Mouse (Mus musculus) liver, embryonic 15.5 days (tissue): ENCODE data around the gene Relb. TPM values are rescaled to one million over a fixed set of nuclear protein-coding genes. Genes with fewer than 3 reads are reported as not detected.

Source experiments
- ATAC-seq: fragments of 200-750 bp; cut with Nextera tagmentation; 2 replicates; pipeline ENCODE4 v1.8.0; 2017; ENCODE audit warnings: moderate number of reproducible peaks, mild to moderate bottlenecking, moderate library complexity; ENCODE audit not compliant: insufficient read depth
- H3K27ac ChIP-seq: fragments of 300-500 bp; sonication (generic); replicated peaks from 2 replicates; pipeline ENCODE4 v1.5.1; 2015; ENCODE audit warnings: mild to moderate bottlenecking, inconsistent platforms
- H3K27me3 ChIP-seq: fragments of 300-500 bp; sonication (generic); 2 replicates; pipeline ENCODE4 v1.6.1; 2015; ENCODE audit warnings: mild to moderate bottlenecking, inconsistent platforms
- H3K36me3 ChIP-seq: fragments of 300-500 bp; sonication (generic); replicated peaks from 2 replicates; pipeline ENCODE4 v1.6.1; 2015; ENCODE audit warnings: moderate library complexity, mild to moderate bottlenecking, inconsistent platforms
- H3K4me1 ChIP-seq: fragments of 300-500 bp; sonication (generic); replicated peaks from 2 replicates; pipeline ENCODE4 v1.6.1; 2015; ENCODE audit warnings: inconsistent platforms
- H3K4me2 ChIP-seq: fragments of 300-500 bp; sonication (generic); 2 replicates; pipeline ENCODE4 v1.6.1; 2015; ENCODE audit warnings: moderate library complexity, mild to moderate bottlenecking, inconsistent platforms
- H3K4me3 ChIP-seq: fragments of 300-500 bp; sonication (generic); replicated peaks from 2 replicates; pipeline ENCODE4 v1.5.1; 2015; ENCODE audit warnings: mild to moderate bottlenecking, inconsistent platforms
- H3K9ac ChIP-seq: fragments of 300-500 bp; sonication (generic); 2 replicates; pipeline ENCODE4 v1.6.1; 2015; ENCODE audit warnings: moderate library complexity, mild to moderate bottlenecking, inconsistent platforms
- H3K9me3 ChIP-seq: fragments of 300-500 bp; sonication (generic); replicated peaks from 2 replicates; pipeline ENCODE4 v1.6.1; 2016; ENCODE audit warnings: inconsistent platforms
- WGBS: fragments of 180-500 bp; shearing (Covaris S2); methylation state at CpG from one replicate; pipeline ENCODE4 v1.1.7; 2015; ENCODE audit warnings: mixed read lengths; ENCODE audit not compliant: insufficient replicate concordance; 5-methylcytosine and 5-hydroxymethylcytosine counted together
- polyA plus RNA-seq: library from polyadenylated mRNA; unstranded; fragments of >200 nt; fragmentation: Nextera tagmentation; extraction: Ambion mirVana; gene quantifications from 2 replicates; pipeline ENCODE4 v1.2.1, GENCODE M21; 2015

The Relb gene
- polyA plus RNA-seq, 1 experiment from 2014 or later: 1.7 TPM

- Histone ChIP-seq H3K9ac (peak within 1 kb of the TSS; percentile 89), H3K4me1 (peaks cover 47% of the 10 kb centered on the region), H3K9me3 (no peaks in the 10 kb centered on the region), H3K4me3 (peak within 1 kb of the TSS; percentile 83), H3K4me2 (peak within 1 kb of the TSS; percentile 83), H3K36me3 (peaks cover 13% of the 10 kb centered on the region), H3K27ac (peak within 1 kb of the TSS; percentile 94), H3K27me3 (no peaks in the 10 kb centered on the region)
- ATAC-seq: peak; percentile 83
- WGBS: under 1% methylated on average over 63 of the region's 63 CpGs
Observed at GRCm38 (mm10) chr7:19664955-19665841, 36.0 kb upstream of the Relb start, which contains the start of gene Clptm1. Gene Clptm1, minus strand, starts transcription at chr7:19665033.

GRCm38 (mm10) chr7:19664455-19664954, 35.3 kb upstream of the Relb start:
- no peaks in the 10 kb centered on the region for H3K9me3 ChIP-seq
- peak overlapping the region; percentile 75 for H3K27ac ChIP-seq
- H3K36me3 ChIP-seq: peaks cover 20% of the 10 kb centered on the region
- no peaks in the 10 kb centered on the region for H3K27me3 ChIP-seq
- H3K4me3 ChIP-seq: peak overlapping the region; percentile 83
- WGBS: under 1% methylated on average over 35 of the region's 37 CpGs
- peak overlapping the region; percentile 83 for H3K4me2 ChIP-seq
- ATAC-seq: peak; percentile 55
- H3K4me1 ChIP-seq: peaks cover 42% of the 10 kb centered on the region
- H3K9ac ChIP-seq: peak overlapping the region; percentile 89

- no peak for ATAC-seq
- Histone ChIP-seq H3K4me2 (peak overlapping the region; percentile 83), H3K4me3 (peak overlapping the region; percentile 83), H3K9me3 (no peaks in the 10 kb centered on the region), H3K36me3 (peaks cover 25% of the 10 kb centered on the region), H3K27ac (peak overlapping the region; percentile 75; the same call in 1 of the 2 replicates), H3K4me1 (peaks cover 36% of the 10 kb centered on the region), H3K27me3 (no peaks in the 10 kb centered on the region), H3K9ac (peak overlapping the region; percentile 89)
- 13% methylated on average over 8 of the region's 8 CpGs for WGBS
Observed at GRCm38 (mm10) chr7:19663940-19664339, 34.7 kb upstream of the Relb start.

DNA sequence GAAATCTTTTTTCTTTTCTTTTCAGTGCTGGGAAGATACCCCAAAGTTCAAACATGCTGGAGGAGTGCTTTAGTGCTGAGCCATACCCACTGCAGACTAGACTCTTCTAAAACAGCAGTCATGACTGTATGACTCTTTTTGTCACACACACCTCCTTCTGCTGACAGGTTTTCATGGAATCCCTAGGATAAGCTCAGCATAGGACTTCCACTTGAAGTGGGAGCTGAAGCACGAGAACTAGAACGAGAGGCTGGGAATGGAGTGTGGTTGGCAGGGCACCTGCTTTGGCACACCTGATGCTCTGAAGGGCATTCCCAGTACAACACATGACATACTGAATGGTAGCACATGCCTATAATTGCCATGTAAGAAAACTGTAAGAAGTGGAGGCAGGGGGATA, 23.4 kb upstream of the Relb start:
- ATAC-seq: no peak
- Histone ChIP-seq H3K4me1 (peaks cover 21% of the 10 kb centered on the region), H3K4me3 (no peak overlapping the region), H3K27me3 (no peaks in the 10 kb centered on the region), H3K9ac (no peak overlapping the region), H3K27ac (no peak overlapping the region), H3K9me3 (no peaks in the 10 kb centered on the region), H3K36me3 (peaks cover 83% of the 10 kb centered on the region), H3K4me2 (no peak overlapping the region)
- WGBS: 85% methylated on average over 2 of the region's 2 CpGs

- H3K36me3 ChIP-seq: peaks cover 93% of the 10 kb centered on the region
- peak overlapping the region; percentile 25; the same call in 1 of the 2 replicates for H3K27ac ChIP-seq
- H3K4me2 ChIP-seq: 0 out of 2 replicates have a peak overlapping the region, but pooled peaks have one; percentile 2
- H3K4me3 ChIP-seq: no peak overlapping the region
- peak; percentile 58 for ATAC-seq
- peaks cover 21% of the 10 kb centered on the region for H3K4me1 ChIP-seq
- no peak overlapping the region for H3K9ac ChIP-seq
- H3K27me3 ChIP-seq: no peaks in the 10 kb centered on the region
- WGBS: 42% methylated on average over 6 of the region's 6 CpGs
- H3K9me3 ChIP-seq: no peaks in the 10 kb centered on the region
Observed at GRCm38 (mm10) chr7:19651063-19651786, 22.0 kb upstream of the Relb start.

GRCm38 (mm10) chr7:19641223-19641622, 12.0 kb upstream of the Relb start:
- no peaks in the 10 kb centered on the region for H3K4me1 ChIP-seq
- ATAC-seq: no peak
- 85% methylated on average over 4 of the region's 4 CpGs for WGBS
- no peak overlapping the region for H3K4me2 ChIP-seq
- no peaks in the 10 kb centered on the region for H3K27me3 ChIP-seq
- H3K27ac ChIP-seq: no peak overlapping the region
- no peaks in the 10 kb centered on the region for H3K9me3 ChIP-seq
- no peak overlapping the region for H3K9ac ChIP-seq
- H3K4me3 ChIP-seq: no peak overlapping the region
- peaks cover 100% of the 10 kb centered on the region for H3K36me3 ChIP-seq

- no peak overlapping the region for H3K4me3 ChIP-seq
- H3K27me3 ChIP-seq: no peaks in the 10 kb centered on the region
- no peak overlapping the region for H3K9ac ChIP-seq
- no peak overlapping the region for H3K4me2 ChIP-seq
- H3K4me1 ChIP-seq: peaks cover 27% of the 10 kb centered on the region
- H3K9me3 ChIP-seq: no peaks in the 10 kb centered on the region
- no peak overlapping the region for H3K27ac ChIP-seq
- WGBS: 78% methylated on average over 11 of the region's 11 CpGs
- H3K36me3 ChIP-seq: peaks cover 85% of the 10 kb centered on the region
- ATAC-seq: no peak
Observed at GRCm38 (mm10) chr7:19635074-19635827, 6.0 kb upstream of the Relb start.

DNA sequence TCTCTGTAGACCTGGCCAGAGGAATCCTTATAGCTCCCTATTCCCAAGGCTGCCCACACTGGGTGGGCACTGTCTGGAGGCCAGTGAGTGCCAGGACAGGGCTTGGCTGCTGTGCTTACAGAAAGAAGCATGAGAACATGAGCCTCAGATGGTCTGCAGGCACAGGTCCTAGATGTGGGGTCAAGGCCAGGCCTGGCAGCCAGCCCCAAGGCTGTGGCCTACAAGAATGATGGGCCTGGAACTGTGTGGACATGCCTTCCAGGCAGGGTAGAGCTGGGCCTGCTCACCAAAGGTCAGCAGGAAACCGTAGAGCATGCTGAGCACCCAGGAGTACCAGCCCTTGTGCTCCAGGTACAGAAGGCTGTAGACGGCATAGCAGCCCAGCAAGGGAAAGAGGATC, 5.4 kb upstream of the Relb start:
- 80% methylated on average over 2 of the region's 2 CpGs for WGBS
- Histone ChIP-seq H3K4me3 (no peak overlapping the region), H3K4me2 (no peak overlapping the region), H3K27ac (no peak overlapping the region), H3K27me3 (no peaks in the 10 kb centered on the region), H3K4me1 (peaks cover 33% of the 10 kb centered on the region), H3K9me3 (no peaks in the 10 kb centered on the region), H3K36me3 (peaks cover 78% of the 10 kb centered on the region), H3K9ac (no peak overlapping the region)
- ATAC-seq: no peak

GRCm38 (mm10) chr7:19633855-19634254, 4.6 kb upstream of the Relb start:
- Histone ChIP-seq H3K4me2 (no peak overlapping the region), H3K27me3 (no peaks in the 10 kb centered on the region), H3K9ac (no peak overlapping the region), H3K4me1 (peaks cover 40% of the 10 kb centered on the region), H3K9me3 (no peaks in the 10 kb centered on the region), H3K4me3 (no peak overlapping the region), H3K27ac (no peak overlapping the region), H3K36me3 (peaks cover 71% of the 10 kb centered on the region)
- ATAC-seq: no peak
- 73% methylated on average over 15 of the region's 15 CpGs for WGBS

GRCm38 (mm10) chr7:19633197-19633596, 4.0 kb upstream of the Relb start:
- Histone ChIP-seq H3K4me2 (peak overlapping the region; percentile 45), H3K9ac (no peak overlapping the region; the same call in 1 of the 2 replicates), H3K27ac (peak overlapping the region; percentile 75), H3K27me3 (no peaks in the 10 kb centered on the region), H3K36me3 (peaks cover 64% of the 10 kb centered on the region), H3K4me1 (peaks cover 47% of the 10 kb centered on the region), H3K9me3 (no peaks in the 10 kb centered on the region), H3K4me3 (no peak overlapping the region)
- no peak for ATAC-seq
- 78% methylated on average over 17 of the region's 17 CpGs for WGBS
